Mouse (Mus musculus) kidney, adult 2 months (tissue): ENCODE data around the gene Ppfia3.

Experiments used
- CTCF ChIP-seq: fragments of 200-500 bp; conservative IDR thresholded peaks from 2 replicates; pipeline ENCODE4 v1.5.1; 2011; ENCODE audit warnings: low read depth, mild to moderate bottlenecking, control low read depth, low read length, moderate library complexity, mixed read lengths; ENCODE audit not compliant: insufficient read depth, insufficient read length
- POLR2A ChIP-seq: fragments of 200-500 bp; IDR thresholded peaks from one replicate; pipeline ENCODE4 v1.6.1; 2011; ENCODE audit warnings: low read depth, low read length, control low read depth

DNA sequence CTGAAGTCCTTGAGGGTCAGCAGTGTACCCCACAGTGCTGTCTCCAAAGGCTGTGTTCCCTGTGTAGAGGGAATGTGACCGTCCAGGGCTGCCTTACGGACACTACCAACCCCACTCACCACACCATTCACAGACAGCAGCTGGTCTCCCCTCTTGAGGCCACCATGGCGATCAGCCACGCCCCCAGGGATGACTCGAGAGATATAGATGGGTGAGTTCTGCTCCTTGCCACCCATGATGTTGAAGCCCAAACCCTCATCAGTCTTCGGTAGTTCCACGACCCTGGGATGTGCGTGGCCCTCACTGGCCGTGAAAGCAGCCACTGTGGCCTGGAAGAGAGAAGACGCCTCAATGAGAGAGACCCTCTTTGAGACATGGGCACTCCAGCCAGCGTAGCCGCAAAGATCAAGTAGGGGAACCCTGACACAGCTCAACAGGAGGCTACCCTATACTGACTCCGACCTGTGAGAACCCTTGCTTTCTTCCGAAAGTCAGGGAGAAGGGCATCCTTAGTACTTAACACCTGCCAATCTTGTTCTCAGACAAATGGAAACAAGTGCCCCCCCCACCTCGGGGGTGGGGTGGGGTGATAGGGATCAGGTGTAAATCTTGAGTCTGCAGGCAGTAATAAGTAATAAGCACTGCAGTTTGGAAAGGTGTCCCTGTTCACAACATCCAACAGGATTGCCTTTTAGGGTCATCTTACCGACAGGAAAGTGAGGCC is 2.4 kb upstream of the Ppfia3 start:
- TF ChIP-seq CTCF, result no peak
- TF ChIP-seq POLR2A, result no peak
